Mouse (Mus musculus) embryonic facial prominence, embryonic 11.5 days (tissue): Measurements from ENCODE around the gene R3hdm4. TPM values are rescaled to one million over a fixed set of nuclear protein-coding genes. Genes with fewer than 3 reads are reported as not detected.

Experiments used
- ATAC-seq: fragments of 200-750 bp; cut with Nextera tagmentation; replicated peaks from 2 replicates; pipeline ENCODE4 v1.8.0; 2017; ENCODE audit warnings: low read depth; ENCODE audit not compliant: insufficient number of reproducible peaks, low FRiP score, low TSS enrichment
- DNase-seq: peaks from one replicate; pipeline ENCODE4 v3.0.0-alpha.2; 2015; ENCODE audit warnings: low spot score
- H3K27ac ChIP-seq: fragments of 300-500 bp; sonication (generic); replicated peaks from 2 replicates; pipeline ENCODE4 v1.5.1; 2014; ENCODE audit warnings: mild to moderate bottlenecking, low read depth, low read length, control low read depth
- H3K27me3 ChIP-seq: fragments of 300-500 bp; sonication (generic); 2 replicates; pipeline ENCODE4 v1.6.1; 2014; ENCODE audit warnings: mild to moderate bottlenecking, low read length, moderate library complexity, mixed read lengths; ENCODE audit not compliant: control insufficient read depth, insufficient read depth
- H3K36me3 ChIP-seq: fragments of 300-500 bp; sonication (generic); replicated peaks from 2 replicates; pipeline ENCODE4 v1.6.1; 2014; ENCODE audit warnings: low read depth, mild to moderate bottlenecking, low read length, moderate library complexity, mixed read lengths; ENCODE audit not compliant: control insufficient read depth, insufficient read depth
- H3K4me1 ChIP-seq: fragments of 300-500 bp; sonication (generic); 2 replicates; pipeline ENCODE4 v1.6.1; 2014; ENCODE audit warnings: low read length, mixed read lengths; ENCODE audit not compliant: control insufficient read depth, insufficient read depth
- H3K4me2 ChIP-seq: fragments of 300-500 bp; sonication (generic); 2 replicates; pipeline ENCODE4 v1.6.1; 2014; ENCODE audit warnings: low read depth, mild to moderate bottlenecking, control low read depth, low read length, moderate library complexity
- H3K4me3 ChIP-seq: fragments of 300-500 bp; sonication (generic); 2 replicates; pipeline ENCODE4 v1.5.1; 2014; ENCODE audit warnings: low read depth, low read length, control low read depth
- H3K9ac ChIP-seq: fragments of 300-500 bp; sonication (generic); replicated peaks from 2 replicates; pipeline ENCODE4 v1.6.1; 2014; ENCODE audit warnings: mild to moderate bottlenecking, control low read depth, low read length
- H3K9me3 ChIP-seq: fragments of 300-500 bp; sonication (generic); replicated peaks from 2 replicates; pipeline ENCODE4 v1.6.1; 2016; ENCODE audit warnings: mild to moderate bottlenecking, low read length, inconsistent platforms, mixed read lengths; ENCODE audit not compliant: control insufficient read depth
- WGBS: fragments of 180-500 bp; shearing (Covaris S2); extraction: QIAGEN DNeasy Blood & Tissue Kit; methylation state at CpG from one replicate; pipeline ENCODE4 v1.1.7; 2014; 5-methylcytosine and 5-hydroxymethylcytosine counted together
- microRNA-seq: library from miRNA; unstranded; fragments of <30 nt; microRNA quantifications from one replicate; pipeline ENCODE4, GENCODE M21; 2016; ENCODE audit warnings: borderline number of aligned reads
- polyA plus RNA-seq: library from polyadenylated mRNA; unstranded; fragments of >200 nt; fragmentation: Nextera tagmentation; extraction: Ambion mirVana; gene quantifications from 2 replicates; pipeline ENCODE4 v1.2.1, GENCODE M21; 2014

The R3hdm4 gene
- polyA plus RNA-seq, 1 experiment from 2014 or later: 116 TPM

DNA sequence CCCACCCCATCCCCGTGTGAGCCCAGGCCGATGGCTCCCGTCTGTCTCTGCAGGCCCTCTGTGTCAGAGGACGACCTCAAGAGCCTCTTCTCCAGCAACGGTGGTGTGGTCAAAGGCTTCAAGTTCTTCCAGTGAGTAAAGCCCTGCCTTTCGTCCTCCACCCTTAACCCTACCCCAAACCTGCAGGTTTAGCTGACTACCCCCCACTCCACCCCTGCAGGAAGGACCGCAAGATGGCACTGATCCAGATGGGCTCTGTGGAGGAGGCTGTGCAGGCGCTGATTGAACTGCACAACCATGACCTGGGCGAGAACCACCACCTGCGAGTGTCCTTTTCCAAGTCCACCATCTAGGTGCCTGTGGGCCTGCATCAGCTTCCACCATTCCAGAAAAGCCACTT lies 58.1 kb downstream of the R3hdm4 start:
- ATAC-seq (no peak), DNase-seq (no peak)
- WGBS: 74% methylated on average over 10 of the region's 10 CpGs
- Histone ChIP-seq H3K9me3 (no peaks in the 10 kb centered on the region), H3K4me2 (no peak overlapping the region), H3K36me3 (peaks cover 31% of the 10 kb centered on the region), H3K4me1 (no peaks in the 10 kb centered on the region; the same call in 1 of the 2 replicates), H3K27me3 (no peaks in the 10 kb centered on the region), H3K9ac (no peak overlapping the region), H3K27ac (no peak overlapping the region), H3K4me3 (no peak overlapping the region)

DNA sequence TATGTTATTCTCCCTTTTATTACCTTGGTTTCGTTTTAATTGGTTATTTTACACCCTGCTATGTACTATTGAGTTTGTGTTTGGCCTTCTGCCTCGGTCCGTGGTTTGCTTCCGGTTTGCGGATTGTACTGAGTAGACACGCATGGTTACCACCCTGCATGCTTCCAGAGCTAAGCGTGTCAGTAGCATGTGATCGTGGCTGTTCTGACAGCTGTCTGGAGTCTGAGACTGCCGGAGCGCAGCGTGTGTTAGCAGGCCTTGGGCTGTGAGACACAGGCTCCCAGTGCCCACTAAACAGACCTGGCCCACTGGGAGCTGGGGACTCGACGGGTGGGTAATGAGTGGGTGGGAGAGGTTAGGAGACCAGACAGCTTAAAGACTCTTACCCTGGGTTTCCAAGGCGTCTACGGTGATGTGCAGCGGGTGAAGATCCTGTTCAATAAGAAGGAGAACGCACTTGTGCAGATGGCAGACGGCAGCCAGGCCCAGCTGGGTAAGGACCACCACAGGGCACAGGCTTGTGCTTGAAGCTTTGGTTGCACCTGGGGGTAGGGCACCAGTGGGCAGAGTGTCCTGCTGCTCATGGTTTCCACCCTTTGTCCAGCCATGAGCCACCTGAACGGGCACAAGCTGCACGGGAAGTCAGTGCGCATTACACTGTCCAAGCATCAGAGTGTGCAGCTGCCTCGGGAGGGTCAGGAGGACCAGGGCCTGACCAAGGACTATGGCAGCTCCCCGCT lies 58.8 kb downstream of the R3hdm4 start:
- no peaks in the 10 kb centered on the region for H3K27me3 ChIP-seq
- 92% methylated on average over 23 of the region's 23 CpGs for WGBS
- H3K27ac ChIP-seq: no peak overlapping the region; the same call in 1 of the 2 replicates

DNA sequence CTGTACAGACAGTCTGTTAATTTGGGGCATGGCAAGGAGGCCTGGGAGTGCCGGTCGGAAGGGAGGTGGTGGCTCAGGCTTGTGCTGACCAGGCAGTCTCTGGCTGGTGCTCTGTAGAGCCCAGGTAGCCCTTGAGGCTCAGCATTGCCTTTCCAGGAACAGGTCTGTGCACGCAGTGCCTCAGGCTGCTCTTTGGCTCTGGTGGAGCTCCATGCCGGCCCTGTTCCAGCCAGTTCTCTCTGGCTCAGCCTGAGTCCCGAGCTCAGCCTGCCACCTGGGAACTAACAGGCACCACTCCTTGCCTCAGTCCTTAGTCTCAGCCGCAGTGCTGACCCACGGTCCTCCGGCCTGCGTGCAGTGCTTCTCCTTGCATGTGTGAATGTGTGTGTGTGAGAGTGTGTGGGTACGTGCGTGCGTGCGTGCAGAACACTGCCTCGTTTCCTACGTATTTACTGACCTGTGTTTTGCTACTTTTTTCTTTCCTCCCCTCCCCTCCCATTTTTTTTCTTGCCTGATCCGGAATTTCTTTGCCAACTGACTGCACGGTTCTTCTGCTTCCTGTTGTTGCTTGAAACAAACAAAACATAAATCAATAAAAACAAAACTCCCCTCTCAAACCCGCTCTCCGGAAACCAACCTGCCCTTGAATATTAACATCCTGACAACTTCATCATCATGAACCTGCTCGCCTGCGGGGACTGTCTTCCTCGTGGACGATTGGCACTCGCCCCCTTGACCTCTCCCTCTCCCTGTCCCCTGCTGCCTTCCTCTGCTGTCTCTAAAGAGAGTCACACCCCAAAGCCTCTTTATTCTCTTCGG lies 59.6 kb downstream of the R3hdm4 start:
- DNase-seq (no peak), ATAC-seq (no peak)
- Histone ChIP-seq H3K9me3 (no peaks in the 10 kb centered on the region), H3K27ac (no peak overlapping the region), H3K4me1 (peaks cover 12% of the 10 kb centered on the region), H3K9ac (no peak overlapping the region), H3K4me3 (no peak overlapping the region), H3K27me3 (no peaks in the 10 kb centered on the region), H3K4me2 (no peak overlapping the region), H3K36me3 (peaks cover 29% of the 10 kb centered on the region)
- WGBS: 82% methylated on average over 25 of the region's 25 CpGs

More for the DNA sequence above, 58.8 kb downstream of the R3hdm4 start:
- Histone ChIP-seq H3K4me1 (peaks cover 5% of the 10 kb centered on the region), H3K36me3 (peaks cover 31% of the 10 kb centered on the region), H3K9me3 (no peaks in the 10 kb centered on the region), H3K4me3 (no peak overlapping the region), H3K9ac (no peak overlapping the region), H3K4me2 (no peak overlapping the region)
- DNase-seq: no peak
- ATAC-seq: no peak

DNA sequence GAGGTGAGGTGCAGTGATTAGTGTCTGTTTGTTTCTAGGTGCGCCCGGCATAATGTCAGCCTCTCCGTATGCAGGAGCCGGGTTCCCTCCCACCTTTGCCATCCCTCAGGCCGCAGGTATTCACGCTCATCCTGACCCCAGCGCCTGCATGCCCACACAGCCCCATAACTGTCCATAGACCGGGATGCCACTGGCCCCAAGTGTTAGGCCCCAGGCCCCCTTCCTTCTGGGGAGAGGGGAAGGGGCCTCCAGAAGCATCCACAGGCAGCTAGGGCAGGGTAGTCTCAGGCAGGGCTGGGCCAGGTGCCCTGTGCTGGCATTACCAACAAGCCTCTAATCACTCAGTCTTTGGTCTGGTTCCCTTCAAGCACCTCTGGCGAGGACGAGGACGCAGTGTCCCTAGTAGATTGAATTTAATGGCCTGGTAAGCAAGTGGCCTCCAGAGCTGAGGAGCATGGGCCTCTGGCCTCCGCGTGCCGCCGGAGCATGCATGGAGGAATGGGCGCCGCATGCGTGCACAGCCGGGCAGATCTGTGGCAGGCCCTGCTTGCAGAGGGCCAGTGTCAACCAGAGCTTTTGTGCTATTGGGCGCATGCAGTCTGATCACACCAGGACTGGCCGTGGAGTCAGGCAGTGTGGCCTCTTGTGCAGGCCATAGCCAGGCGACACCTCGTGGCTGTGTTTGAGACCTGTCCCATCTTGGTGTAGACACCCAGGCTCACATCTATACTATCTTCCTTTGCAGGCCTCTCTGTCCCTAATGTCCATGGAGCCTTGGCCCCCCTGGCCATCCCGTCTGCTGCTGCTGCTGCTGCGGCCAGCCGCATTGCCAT lies 60.7 kb downstream of the R3hdm4 start:
- H3K4me2 ChIP-seq: no peak overlapping the region
- 93% methylated on average over 26 of the region's 26 CpGs for WGBS

More for the DNA sequence above, 60.7 kb downstream of the R3hdm4 start:
- no peak for DNase-seq
- Histone ChIP-seq H3K9me3 (no peaks in the 10 kb centered on the region), H3K4me1 (peaks cover 15% of the 10 kb centered on the region), H3K27me3 (no peaks in the 10 kb centered on the region), H3K27ac (peak overlapping the region; percentile 4; the same call in 1 of the 2 replicates), H3K9ac (no peak overlapping the region), H3K4me3 (no peak overlapping the region), H3K36me3 (peaks cover 29% of the 10 kb centered on the region)
- no peak for ATAC-seq

Small RNA genes lying within 50 kb of the gene (microRNA-seq; reads per million reads assigned to microRNA genes)
- not detected for gene Mir6910

Other genes starting within 250 kb of the R3hdm4 start
- gene Cdc34, start 239.0 kb downstream of the R3hdm4 start, polyA plus RNA-seq: 150 and 157 TPM in 2 replicates
- 0.77 TPM in 1 of 2 replicates, not detected in the other for gene Gzmm, start 232.2 kb downstream of the R3hdm4 start, polyA plus RNA-seq
- 630 and 667 TPM in 2 replicates for gene Bsg, start 216.7 kb downstream of the R3hdm4 start, polyA plus RNA-seq
- gene Hcn2, start 204.6 kb downstream of the R3hdm4 start, polyA plus RNA-seq: 0.14 and 0.21 TPM in 2 replicates
- 30.5 and 35.6 TPM in 2 replicates for gene Polrmt, start 174.6 kb downstream of the R3hdm4 start, polyA plus RNA-seq
- gene Fgf22, start 166.1 kb downstream of the R3hdm4 start, polyA plus RNA-seq: 0.25 and 0.38 TPM in 2 replicates
- 65.1 and 72.7 TPM in 2 replicates for gene Rnf126, start 154.3 kb downstream of the R3hdm4 start, polyA plus RNA-seq
- 2.4 and 2.7 TPM in 2 replicates for gene Fstl3, start 143.9 kb downstream of the R3hdm4 start, polyA plus RNA-seq
- not detected in 2 replicates for gene Prss57, start 130.2 kb downstream of the R3hdm4 start, polyA plus RNA-seq
- gene Palm, start 127.6 kb downstream of the R3hdm4 start, polyA plus RNA-seq: 85.7 and 102 TPM in 2 replicates
- gene Misp, start 100.2 kb downstream of the R3hdm4 start, polyA plus RNA-seq: 0.39 and 0.82 TPM in 2 replicates
- 237 and 257 TPM in 2 replicates for gene Ptbp1, start 66.8 kb downstream of the R3hdm4 start, polyA plus RNA-seq
- 10.9 and 11.2 TPM in 2 replicates for gene Prtn3, start 46.7 kb downstream of the R3hdm4 start, polyA plus RNA-seq
- gene Plppr3, start 46.6 kb downstream of the R3hdm4 start, polyA plus RNA-seq: 78.3 and 85.8 TPM in 2 replicates
- 0.50 and 0.88 TPM in 2 replicates for gene Elane, start 35.0 kb downstream of the R3hdm4 start, polyA plus RNA-seq
- not detected in 2 replicates for gene Cfd, start 30.4 kb downstream of the R3hdm4 start, polyA plus RNA-seq
- gene Med16, start 12.3 kb downstream of the R3hdm4 start, polyA plus RNA-seq: 36.5 and 36.9 TPM in 2 replicates
- 4.3 and 11.5 TPM in 2 replicates for gene Gm26602, start 10.4 kb downstream of the R3hdm4 start, polyA plus RNA-seq
- 0.48 and 0.75 TPM in 2 replicates for gene Kiss1r, start 4.2 kb downstream of the R3hdm4 start, polyA plus RNA-seq
- gene Arid3a, start 5.8 kb upstream of the R3hdm4 start, polyA plus RNA-seq: 5.0 and 5.2 TPM in 2 replicates
- 118 and 123 TPM in 2 replicates for gene Wdr18, start 38.9 kb upstream of the R3hdm4 start, polyA plus RNA-seq
- 0.21 and 0.22 TPM in 2 replicates for gene Grin3b, start 49.5 kb upstream of the R3hdm4 start, polyA plus RNA-seq
- 13.4 and 13.7 TPM in 2 replicates for gene Tmem259, start 63.1 kb upstream of the R3hdm4 start, polyA plus RNA-seq
- gene Cnn2, start 67.4 kb upstream of the R3hdm4 start, polyA plus RNA-seq: 255 and 271 TPM in 2 replicates
- 0.98 and 1.3 TPM in 2 replicates for gene Abca7, start 75.3 kb upstream of the R3hdm4 start, polyA plus RNA-seq
- 5.2 and 6.7 TPM in 2 replicates for gene Arhgap45, start 95.4 kb upstream of the R3hdm4 start, polyA plus RNA-seq
- 266 and 287 TPM in 2 replicates for gene Polr2e, start 118.6 kb upstream of the R3hdm4 start, polyA plus RNA-seq
- gene Gpx4, start 126.0 kb upstream of the R3hdm4 start, polyA plus RNA-seq: 515 and 565 TPM in 2 replicates
- 5.6 and 6.6 TPM in 2 replicates for gene Sbno2, start 184.4 kb upstream of the R3hdm4 start, polyA plus RNA-seq
- 16.6 and 18.5 TPM in 2 replicates for gene Stk11, start 194.6 kb upstream of the R3hdm4 start, polyA plus RNA-seq
- gene Atp5d, start 217.4 kb upstream of the R3hdm4 start, polyA plus RNA-seq: 360 and 371 TPM in 2 replicates
- 6.8 and 9.0 TPM in 2 replicates for gene Cbarp, start 219.6 kb upstream of the R3hdm4 start, polyA plus RNA-seq
- 60.3 and 62.1 TPM in 2 replicates for gene Midn, start 227.1 kb upstream of the R3hdm4 start, polyA plus RNA-seq
- 74.0 and 77.8 TPM in 2 replicates for gene Cirbp, start 244.8 kb upstream of the R3hdm4 start, polyA plus RNA-seq